Mouse (Mus musculus) cortical plate, adult 2 months (tissue): ENCODE results near the gene Ppox.

Source experiments
- CTCF ChIP-seq: fragments of 200-500 bp; IDR thresholded peaks from 2 replicates; pipeline ENCODE4 v1.5.1; 2011; ENCODE audit warnings: mild to moderate bottlenecking, control low read depth, low read length; ENCODE audit not compliant: insufficient read depth; ENCODE audit errors: extremely low read depth
- POLR2A ChIP-seq: fragments of 200-500 bp; IDR thresholded peaks from 2 replicates; pipeline ENCODE4 v1.6.1; 2011; ENCODE audit warnings: mild to moderate bottlenecking, low read length, control low read depth; ENCODE audit not compliant: insufficient read depth; ENCODE audit errors: extremely low read depth

GRCm38 (mm10) chr1:171274171-171274570 is 6.8 kb downstream of the Ppox start:
- no peak for TF ChIP-seq POLR2A
- no peak for TF ChIP-seq CTCF
